Mouse (Mus musculus) gastrocnemius, postnatal 25 days (tissue): Measurements from ENCODE around the gene Clk2. TPM values are rescaled to one million over a fixed set of nuclear protein-coding genes. Genes with fewer than 3 reads are reported as not detected.

Experiments
- DNase-seq: peaks from one replicate; pipeline ENCODE4 v3.0.0; 2022
- total RNA-seq, 2 experiments: library from RNA; stranded (reverse); gene quantifications; 1 replicate in 1 of 2; 2 replicates in 1 of 2; pipeline ENCODE4 v1.2.3; 2021

Clk2 gene
- total RNA-seq, 2 experiments from 2014 or later, result 16.0 to 16.3 TPM

DNA sequence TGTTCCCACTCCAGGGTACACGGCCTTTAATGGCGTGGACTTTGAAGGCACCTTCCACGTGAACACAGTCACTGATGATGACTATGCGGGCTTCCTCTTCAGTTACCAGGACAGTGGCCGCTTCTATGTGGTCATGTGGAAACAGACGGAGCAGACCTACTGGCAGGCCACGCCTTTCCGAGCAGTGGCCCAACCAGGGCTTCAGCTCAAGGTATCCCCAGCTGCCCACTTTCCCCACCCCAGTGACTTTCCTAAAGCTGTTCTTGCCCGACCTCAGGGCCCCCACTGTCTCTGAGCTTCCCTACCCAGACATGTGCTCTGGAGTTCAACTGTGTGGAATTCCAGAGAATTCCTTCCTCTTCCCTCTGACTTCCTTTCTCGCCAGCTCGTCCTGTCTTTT, 60.2 kb downstream of the Clk2 start:
- no peak for DNase-seq

DNA sequence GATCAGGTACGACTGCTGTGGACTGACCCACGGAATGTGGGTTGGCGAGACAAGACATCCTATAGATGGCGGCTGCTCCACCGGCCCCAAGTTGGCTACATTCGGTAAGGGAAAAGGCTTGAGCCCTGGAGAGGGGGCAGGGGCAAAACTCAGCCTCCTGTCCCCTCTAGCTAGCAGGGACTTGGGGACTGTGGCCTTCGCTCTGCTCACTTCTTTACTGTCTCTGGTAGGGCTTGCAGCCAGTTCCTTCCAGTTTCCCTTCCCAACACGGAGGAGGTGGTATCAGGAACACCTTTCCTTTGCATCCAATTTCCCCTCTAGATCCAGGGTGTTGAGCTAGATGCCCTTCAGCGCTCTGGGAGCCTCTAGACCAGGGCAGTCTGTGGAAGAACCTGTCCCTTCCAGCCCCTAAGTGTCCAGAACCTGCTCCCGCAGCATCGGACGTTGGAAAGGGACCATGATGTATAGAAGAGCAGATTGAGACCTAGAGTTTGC, 60.8 kb downstream of the Clk2 start:
- DNase-seq, result no peak

DNA sequence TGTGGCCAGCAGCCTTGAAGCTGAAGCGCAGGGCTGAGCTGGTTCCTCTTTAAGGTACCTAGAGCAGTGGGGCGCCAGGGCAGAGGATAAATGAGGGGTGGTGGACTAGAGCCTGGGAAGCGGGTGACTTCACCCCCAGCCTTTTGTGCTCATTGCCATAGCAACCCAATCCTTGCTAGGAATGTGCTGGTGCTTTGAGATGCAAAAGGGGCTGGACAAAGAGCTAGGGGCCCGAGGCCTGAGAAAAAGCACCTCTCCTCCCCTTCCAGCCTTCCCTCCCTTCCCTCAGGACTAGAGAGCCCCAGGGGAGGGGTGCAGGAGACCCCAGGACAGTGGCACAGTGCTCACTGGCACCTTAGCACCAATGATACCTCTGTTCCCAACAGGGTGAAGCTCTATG, 61.3 kb downstream of the Clk2 start:
- DNase-seq, result no peak

DNA sequence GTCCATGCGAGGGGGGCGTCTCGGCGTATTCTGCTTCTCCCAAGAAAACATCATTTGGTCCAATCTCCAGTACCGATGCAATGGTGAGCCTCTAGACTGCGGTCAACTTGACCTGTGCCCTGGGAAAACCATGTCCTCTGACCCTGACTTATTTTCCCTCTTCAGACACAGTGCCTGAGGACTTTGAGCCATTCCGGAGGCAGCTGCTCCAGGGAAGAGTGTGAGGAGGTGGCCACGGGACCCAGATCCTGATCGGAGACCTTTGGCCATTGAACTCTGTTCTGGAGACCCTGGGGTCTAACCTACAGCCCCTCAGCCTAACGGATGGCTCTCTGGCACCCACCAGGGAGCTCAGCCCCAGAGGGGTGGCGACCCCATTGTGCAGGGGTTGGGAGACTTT, 61.8 kb downstream of the Clk2 start:
- DNase-seq, result no peak

Other genes starting within 250 kb of the Clk2 start
- 10 to 100 TPM; 22.9 to 23.9 TPM for gene Ash1l, start 214.2 kb upstream of the Clk2 start, total RNA-seq
- 10 to 100 TPM; 65.7 to 75.2 TPM for gene Dap3, start 213.6 kb upstream of the Clk2 start, total RNA-seq
- 10 to 100 TPM; 17.7 to 19.6 TPM for gene Rusc1, start 71.5 kb upstream of the Clk2 start, total RNA-seq
- gene Gm43738, start 63.7 kb upstream of the Clk2 start, total RNA-seq, result not detected
- 10 to 100 TPM; 26.0 to 27.8 TPM for gene Fdps, start 62.8 kb upstream of the Clk2 start, total RNA-seq
- gene Pklr, start 28.7 kb upstream of the Clk2 start, total RNA-seq, result not detected
- gene Hcn3, start 4.6 kb upstream of the Clk2 start, total RNA-seq, result under 1 TPM in 1 of 2 experiments, not detected in 1; 0.43 TPM
- 10 to 100 TPM; 33.2 to 38.2 TPM for gene Scamp3, start 12.7 kb downstream of the Clk2 start, total RNA-seq
- 10 to 100 TPM; 13.4 to 16.4 TPM for gene Fam189b, start 18.3 kb downstream of the Clk2 start, total RNA-seq
- gene Gba, start 38.1 kb downstream of the Clk2 start, total RNA-seq, result 10 to 100 TPM; 14.6 to 23.6 TPM
- 10 to 100 TPM; 11.0 to 11.8 TPM for gene Thbs3, start 50.4 kb downstream of the Clk2 start, total RNA-seq
- 10 to 100 TPM; 42.2 to 47.6 TPM for gene Mtx1, start 62.3 kb downstream of the Clk2 start, total RNA-seq
- gene Muc1, start 64.3 kb downstream of the Clk2 start, total RNA-seq, result under 1 TPM; 0.38 to 0.51 TPM
- gene Krtcap2, start 81.2 kb downstream of the Clk2 start, total RNA-seq, result 10 to 100 TPM; 66.6 to 78.8 TPM
- under 1 TPM; 0.28 to 0.38 TPM for gene Trim46, start 81.5 kb downstream of the Clk2 start, total RNA-seq
- 10 to 100 TPM; 24.7 to 28.8 TPM for gene Dpm3, start 94.6 kb downstream of the Clk2 start, total RNA-seq
- 10 to 100 TPM in 1 of 2 experiments, 1 to 10 TPM in 1; 8.2 to 11.4 TPM for gene Slc50a1, start 105.8 kb downstream of the Clk2 start, total RNA-seq
- 10 to 100 TPM; 10.2 to 12.8 TPM for gene Efna1, start 116.3 kb downstream of the Clk2 start, total RNA-seq
- not detected for gene Efna3, start 158.2 kb downstream of the Clk2 start, total RNA-seq
- gene Efna4, start 173.2 kb downstream of the Clk2 start, total RNA-seq, result under 1 TPM in 1 of 2 experiments, not detected in 1; 0.38 TPM
- gene Adam15, start 185.2 kb downstream of the Clk2 start, total RNA-seq, result 10 to 100 TPM; 21.9 to 24.6 TPM
- gene Dcst2, start 197.2 kb downstream of the Clk2 start, total RNA-seq, result not detected
- gene Dcst1, start 200.5 kb downstream of the Clk2 start, total RNA-seq, result not detected
- 10 to 100 TPM; 23.0 to 23.7 TPM for gene Zbtb7b, start 230.0 kb downstream of the Clk2 start, total RNA-seq
- gene Lenep, start 238.0 kb downstream of the Clk2 start, total RNA-seq, result 1 to 10 TPM in 1 of 2 experiments, not detected in 1; 1.2 TPM
- gene Flad1, start 247.1 kb downstream of the Clk2 start, total RNA-seq, result 10 to 100 TPM; 43.3 to 44.5 TPM